ENCODE assay signal across 8 mouse cellular contexts in the genomic region with DNA sequence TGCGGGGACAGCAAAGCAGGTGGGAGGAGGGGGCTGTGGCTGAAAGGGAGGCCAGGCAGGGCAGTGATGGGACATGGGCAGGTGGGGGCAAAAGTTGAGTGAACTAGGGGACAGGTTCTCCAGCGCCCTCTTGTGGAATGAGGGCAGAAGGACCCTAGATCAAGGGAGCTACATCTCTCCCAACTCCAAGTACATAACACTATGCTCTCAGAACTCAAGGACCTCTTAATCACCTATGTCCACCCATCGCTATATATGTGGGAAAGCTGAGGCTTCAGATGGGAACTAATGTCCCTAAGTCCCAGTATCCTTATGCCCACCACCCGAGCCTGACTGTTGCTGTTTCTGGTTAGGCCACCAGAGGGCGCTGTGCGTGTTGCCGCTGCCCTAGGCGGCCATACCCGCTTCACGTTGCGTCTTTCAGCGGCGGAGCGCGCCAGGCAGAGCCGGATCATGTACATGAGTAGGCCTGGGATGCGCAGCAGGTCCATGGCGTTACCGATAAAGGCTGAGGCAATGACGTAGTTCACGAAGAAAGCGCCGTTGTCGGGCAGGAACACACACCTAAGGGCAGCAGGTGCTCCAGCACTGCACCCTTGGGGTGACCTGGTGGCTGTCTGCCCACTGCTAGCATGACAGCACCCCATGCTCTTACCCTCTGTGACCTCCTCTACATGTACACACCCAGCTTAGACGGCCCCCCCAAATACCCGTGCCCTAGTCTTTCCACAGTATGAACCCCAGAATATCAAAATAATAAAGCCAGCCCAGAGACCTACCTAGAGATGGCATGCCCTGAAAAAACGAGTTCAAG. TPM values are rescaled to one million over a fixed set of nuclear protein-coding genes. Genes with fewer than 3 reads are reported as not detected.
DNase-seq lines count a peak whose midpoint lies in the region; ATAC-seq and TF ChIP-seq lines count a peak whose summit lies in the region.

No protein-coding gene starts in this region.

- H3K4me1 ChIP-seq in liver, embryonic 14.5 days (replicated peaks; ENCODE audit: control insufficient read depth in 2 of 2, insufficient read depth in 2 of 2, low read length in 1 of 2): 0 out of 4 replicates have a peak, but pooled peaks cover 0 to 2% of the 10 kb centered on the region in 2 experiments
- peaks cover 4% of the 10 kb centered on the region for H3K4me1 ChIP-seq in neural tube, embryonic 13.5 days (replicated peaks)

- peak; percentile 94 for TF ChIP-seq CTCF in brain, embryonic 14.5 days (IDR thresholded peaks at IDR 0.05; ENCODE audit: borderline replicate concordance, extremely low read depth, insufficient read depth, insufficient read length)
- TF ChIP-seq CTCF in liver, embryonic 14.5 days (IDR thresholded peaks at IDR 0.05; ENCODE audit: low read depth): peak; percentile 97

- H3K4me3 ChIP-seq in liver, embryonic 14.5 days (ENCODE audit: insufficient read depth in 1 of 2, low read depth in 2 of 2, low read length in 2 of 2): no peak overlapping the region
- H3K4me3 ChIP-seq in neural tube, embryonic 13.5 days: no peak overlapping the region

- ATAC-seq in erythroid progenitor cell, adult 5-6 weeks (replicated peaks; ENCODE audit: low FRiP score, poor library complexity, severe bottlenecking): peak; percentile 66
- ATAC-seq in liver, embryonic 14.5 days (ENCODE audit: insufficient read depth): peak; percentile 66; the same call in 1 of the 2 replicates
- peak; percentile 51 for ATAC-seq in neural tube, embryonic 13.5 days (ENCODE audit: low read depth)

- TF ChIP-seq POLR2A in brain, embryonic 14.5 days (IDR thresholded peaks at IDR 0.05; ENCODE audit: borderline replicate concordance, extremely low read depth, insufficient read depth, insufficient read length, poor library complexity, severe bottlenecking): no peak

- no peak for TF ChIP-seq EP300 in liver, embryonic 14.5 days (IDR thresholded peaks at IDR 0.05; ENCODE audit: low read depth)

- peak overlapping the region; percentile 37 for H3K4me2 ChIP-seq in liver, embryonic 14.5 days (ENCODE audit: low read depth)
- peak overlapping the region; percentile 26 for H3K4me2 ChIP-seq in neural tube, embryonic 13.5 days

- no peak overlapping the region for H3K9ac ChIP-seq in liver, embryonic 14.5 days (replicated peaks)
- H3K9ac ChIP-seq in neural tube, embryonic 13.5 days: peak overlapping the region; percentile 38

- 18% methylated on average over 27 of the region's 27 CpGs for WGBS in liver, embryonic 14.5 days (ENCODE audit: insufficient replicate concordance)
- 27% methylated on average over 27 of the region's 27 CpGs for WGBS in neural tube, embryonic 13.5 days

- no peaks in the 10 kb centered on the region for H3K9me3 ChIP-seq in liver, embryonic 14.5 days (ENCODE audit: control insufficient read depth, low read length)
- H3K9me3 ChIP-seq in neural tube, embryonic 13.5 days: no peaks in the 10 kb centered on the region

- no peaks in the 10 kb centered on the region for H3K27me3 ChIP-seq in liver, embryonic 14.5 days (ENCODE audit: control insufficient read depth, insufficient read depth, low read length)
- H3K27me3 ChIP-seq in neural tube, embryonic 13.5 days: no peaks in the 10 kb centered on the region

- H3K36me3 ChIP-seq in liver, embryonic 14.5 days (replicated peaks; ENCODE audit: control insufficient read depth, insufficient read depth, low read depth): no peaks in the 10 kb centered on the region
- H3K36me3 ChIP-seq in neural tube, embryonic 13.5 days: peaks cover 80% of the 10 kb centered on the region

- intact Hi-C loops in heart, postnatal 10 days (cut with DNase I): loop anchor here (1.0 kb wide), 1 partner anchor 55 kb away; no protein-coding TSS in a partner anchor

- H3K27ac ChIP-seq in liver, embryonic 14.5 days: no peak overlapping the region
- H3K27ac ChIP-seq in neural tube, embryonic 13.5 days (replicated peaks): no peak overlapping the region

- peak; percentile 87 for DNase-seq in CD4-positive, CD25-positive, alpha-beta regulatory T cell, adult 2 months (ENCODE audit: low read depth, low spot score)
- DNase-seq in brain, embryonic 14.5 days (ENCODE audit: low read depth): peak; percentile 85
- DNase-seq in heart, postnatal 10 days: peak; percentile 79 to 89
- peak; percentile 49 to 87 for DNase-seq in kidney, postnatal 36 days
- DNase-seq in liver, embryonic 14.5 days (ENCODE audit: low read depth in 3 of 3, low spot score in 3 of 3): peak in 1 of 3 experiments; percentile 51
- peak; percentile 81 for DNase-seq in testis, postnatal 14 days (ENCODE audit: low spot score)

RNA-seq across cellular contexts. Expression of a gene that starts 4.2 kb away (rescaled TPM):
- polyA plus RNA-seq in brain, embryonic 14.5 days (2012; rRNA removed): 0.13 and 0.62 TPM in 2 replicates
- 1.1 TPM in 1 of 2 replicates, not detected in the other for total RNA-seq in erythroid progenitor cell, adult 5-6 weeks (2015; ENCODE audit: low replicate concordance)
- total RNA-seq in erythroid progenitor cell, adult 5-6 weeks (2017; ENCODE audit: low replicate concordance): 0.23 and 0.26 TPM in 2 replicates
- not detected for total RNA-seq in heart, postnatal 10 days (2021)
- not detected in 2 replicates for polyA plus RNA-seq in liver, embryonic 14.5 days (2012; rRNA removed)
- not detected in 2 replicates for polyA plus RNA-seq in liver, embryonic 14.5 days (2014; fragmentation: Nextera tagmentation; extraction: Ambion mirVana)
- 0.22 and 0.85 TPM in 2 replicates for polyA plus RNA-seq in neural tube, embryonic 13.5 days (2015; fragmentation: Nextera tagmentation; extraction: Ambion mirVana)

RNA-seq across cellular contexts. Expression of a gene that starts 22.8 kb away (rescaled TPM):
- 74.8 and 101 TPM in 2 replicates for polyA plus RNA-seq in brain, embryonic 14.5 days (2012; rRNA removed)
- total RNA-seq in erythroid progenitor cell, adult 5-6 weeks (2015; ENCODE audit: low replicate concordance): 28.8 and 39.8 TPM in 2 replicates
- total RNA-seq in erythroid progenitor cell, adult 5-6 weeks (2017; ENCODE audit: low replicate concordance): 8.5 and 8.7 TPM in 2 replicates
- total RNA-seq in heart, postnatal 10 days (2021): 100 to 1,000 TPM in 1 of 2 experiments, 10 to 100 TPM in 1; 94.7 to 108 TPM
- polyA plus RNA-seq in liver, embryonic 14.5 days (2012; rRNA removed): 60.8 and 82.6 TPM in 2 replicates
- 142 and 148 TPM in 2 replicates for polyA plus RNA-seq in liver, embryonic 14.5 days (2014; fragmentation: Nextera tagmentation; extraction: Ambion mirVana)
- 101 and 124 TPM in 2 replicates for polyA plus RNA-seq in neural tube, embryonic 13.5 days (2015; fragmentation: Nextera tagmentation; extraction: Ambion mirVana)

RNA-seq across cellular contexts. Expression of a gene that starts 23.4 kb away (rescaled TPM):
- 306 and 323 TPM in 2 replicates for polyA plus RNA-seq in brain, embryonic 14.5 days (2012; rRNA removed)
- total RNA-seq in erythroid progenitor cell, adult 5-6 weeks (2015; ENCODE audit: low replicate concordance): 3.2 and 3.8 TPM in 2 replicates
- total RNA-seq in erythroid progenitor cell, adult 5-6 weeks (2017; ENCODE audit: low replicate concordance): 5.9 and 11.6 TPM in 2 replicates
- 10 to 100 TPM; 81.4 to 86.9 TPM for total RNA-seq in heart, postnatal 10 days (2021)
- 10.4 and 11.0 TPM in 2 replicates for polyA plus RNA-seq in liver, embryonic 14.5 days (2012; rRNA removed)
- polyA plus RNA-seq in liver, embryonic 14.5 days (2014; fragmentation: Nextera tagmentation; extraction: Ambion mirVana): 4.1 and 5.4 TPM in 2 replicates
- polyA plus RNA-seq in neural tube, embryonic 13.5 days (2015; fragmentation: Nextera tagmentation; extraction: Ambion mirVana): 127 and 134 TPM in 2 replicates

Comparison
In these comparisons a context has a peak if more than half of its experiments do, and no peak if none do; other contexts are left out.
1. RNA of a gene that starts 23.4 kb away (polyA plus RNA-seq): 306 to 323 TPM in brain, embryonic 14.5 days and 127 to 134 TPM in neural tube, embryonic 13.5 days; 4.1 to 11.0 TPM in liver, embryonic 14.5 days; every median in the first group is over 10 times any median in the second.
2. Peak in every context shown above with its lines, with median percentiles within 50 percentile points of each other: ATAC-seq.